ENCODE assay signal across 13 mouse cellular contexts in genomic region chr10:60932855-60933254, GRCm38 (mm10).
A peak's percentile ranks its signal among the peaks of the same experiment; 100 is the strongest.
DNase-seq lines count a peak whose midpoint lies in the region; ATAC-seq and TF ChIP-seq lines count a peak whose summit lies in the region.
"Had no signal": no experiment of that assay in that cellular context is flagged by ENCODE, and none has a peak within 500 bp of the region (broad histone marks: within the 10 kb centered on the region; RNA-seq: fewer than 3 reads in every experiment).

No protein-coding gene starts in this region.

- ATAC-seq in heart, embryonic 15.5 days (replicated peaks; ENCODE audit: insufficient number of reproducible peaks, insufficient read depth, low FRiP score, low read depth): no peak; the same call in 1 of the 2 replicates
- ATAC-seq in megakaryocyte, adult 5-6 weeks (ENCODE audit: poor library complexity, severe bottlenecking): no peak
- ATAC-seq: forebrain, embryonic 15.5 days; Patski had no signal

- H3K36me3 ChIP-seq in heart, embryonic 15.5 days: no peaks in the 10 kb centered on the region
- H3K36me3 ChIP-seq in heart, adult 2 months (ENCODE audit: control insufficient read depth, insufficient read depth, low read length): no peaks in the 10 kb centered on the region
- no peaks in the 10 kb centered on the region for H3K36me3 ChIP-seq in megakaryocyte, embryonic 14.5 days (replicated peaks; ENCODE audit: low read length)
- H3K36me3 ChIP-seq: forebrain, embryonic 15.5 days; hindbrain, embryonic 10.5 days; limb, embryonic 12.5 days had no signal

- H3K4me1 ChIP-seq in heart, embryonic 15.5 days (replicated peaks): peaks cover 89% of the 10 kb centered on the region
- H3K4me1 ChIP-seq in heart, adult 2 months (ENCODE audit: control insufficient read depth, insufficient read depth, low read length): peaks cover 2% of the 10 kb centered on the region
- H3K4me1 ChIP-seq in megakaryocyte, embryonic 14.5 days: peaks cover 30% of the 10 kb centered on the region

- TF ChIP-seq EP300 in heart, adult 2 months (IDR thresholded peaks at IDR 0.05; ENCODE audit: insufficient read depth, low read depth, low read length): no peak

- peak overlapping the region; percentile 19; the same call in 1 of the 2 replicates for H3K4me2 ChIP-seq in heart, embryonic 15.5 days
- H3K4me2 ChIP-seq: forebrain, embryonic 15.5 days; limb, embryonic 12.5 days had no signal

- no peak overlapping the region for H3K4me3 ChIP-seq in heart, embryonic 15.5 days
- no peak overlapping the region for H3K4me3 ChIP-seq in heart, adult 2 months
- peak overlapping the region; percentile 7 for H3K4me3 ChIP-seq in megakaryocyte, embryonic 14.5 days (replicated peaks)
- H3K4me3 ChIP-seq: forebrain, embryonic 15.5 days; hindbrain, embryonic 10.5 days; limb, embryonic 12.5 days had no signal

- intact Hi-C loops in heart, adult 2 months (cut with DNase I): no loop called here

- TF ChIP-seq POLR2A in heart, adult 2 months (IDR thresholded peaks at IDR 0.05; ENCODE audit: insufficient read depth, low read depth, low read length): no peak

- no peaks in the 10 kb centered on the region for H3K79me2 ChIP-seq in heart, adult 2 months (replicated peaks; ENCODE audit: control insufficient read depth, insufficient read depth, low read length)

- no peaks in the 10 kb centered on the region for H3K27me3 ChIP-seq in heart, embryonic 15.5 days
- H3K27me3 ChIP-seq in heart, adult 2 months (ENCODE audit: control insufficient read depth, insufficient read depth, low read length): no peaks in the 10 kb centered on the region
- H3K27me3 ChIP-seq in megakaryocyte, embryonic 14.5 days (replicated peaks): peaks cover 55% of the 10 kb centered on the region
- H3K27me3 ChIP-seq: forebrain, embryonic 15.5 days; Patski had no signal

- 15% methylated on average over 3 of the region's 3 CpGs for WGBS in heart, embryonic 15.5 days
- 26% methylated on average over 3 of the region's 3 CpGs for WGBS in heart, adult 2 months

- no peaks in the 10 kb centered on the region for H3K9me3 ChIP-seq in heart, embryonic 15.5 days (replicated peaks)
- peaks cover 5% of the 10 kb centered on the region; the same call in 1 of the 2 replicates for H3K9me3 ChIP-seq in megakaryocyte, embryonic 14.5 days
- H3K9me3 ChIP-seq: forebrain, embryonic 15.5 days; hindbrain, embryonic 10.5 days; limb, embryonic 12.5 days had no signal

- H3K27ac ChIP-seq in heart, embryonic 15.5 days: peak overlapping the region; percentile 87
- H3K27ac ChIP-seq in heart, adult 2 months: no peak overlapping the region; the same call in 1 of the 2 replicates
- H3K27ac ChIP-seq: forebrain, embryonic 15.5 days; limb, embryonic 12.5 days had no signal

- no peak for DNase-seq in heart, adult 2 months
- peak; percentile 44 for DNase-seq in heart, postnatal 4 days
- no peak for DNase-seq in right cerebral cortex, postnatal 10 days (ENCODE audit: low spot score in 2 of 2)
- no peak for DNase-seq in frontal cortex, postnatal 10 days (ENCODE audit: low spot score in 2 of 2)
- DNase-seq: cerebellum, adult 8-10 months; gastrocnemius, postnatal 10 days had no signal

- no peak for TF ChIP-seq CTCF in heart, adult 2 months (IDR thresholded peaks at IDR 0.05)

- H3K9ac ChIP-seq in heart, embryonic 15.5 days: no peak overlapping the region
- no peak overlapping the region for H3K9ac ChIP-seq in heart, adult 2 months (ENCODE audit: low read depth, low read length)
- H3K9ac ChIP-seq: forebrain, embryonic 15.5 days; limb, embryonic 12.5 days had no signal
